Mouse (Mus musculus) embryo, embryonic 9.5 days (tissue): ENCODE results near the gene Pex11b.
"Not testable (repeated sequence)": the region's sequence is repeated elsewhere in the genome, so short reads cannot be mapped to it uniquely, and the experiment has no call there.

Experiments used
- DNase-seq: peaks from one replicate; pipeline ENCODE4 v3.0.0-alpha.2; 2017; ENCODE audit errors: extremely low spot score

The Pex11b gene

GRCm38 (mm10) chr3:96623201-96623600 lies 12.0 kb upstream of the Pex11b start:
- no peak for DNase-seq

GRCm38 (mm10) chr3:96629729-96630600 lies 5.2 kb upstream of the Pex11b start, which contains the start of gene Rbm8a:
Gene Rbm8a, plus strand, starts transcription at chr3:96629933.
- DNase-seq = peak; percentile 95

GRCm38 (mm10) chr3:96632058-96632457 lies 3.1 kb upstream of the Pex11b start:
- no peak for DNase-seq

- DNase-seq = no peak
These were observed 1.2 kb upstream of the Pex11b start for GRCm38 (mm10) chr3:96634015-96634414.

GRCm38 (mm10) chr3:96635906-96636305 lies 730 bp downstream of the Pex11b start:
- DNase-seq = no peak

GRCm38 (mm10) chr3:96636448-96636847 lies 1.3 kb downstream of the Pex11b start:
- no peak for DNase-seq

- DNase-seq = peak; percentile 46
These were observed 4.0 kb downstream of the Pex11b start for GRCm38 (mm10) chr3:96639219-96639618.

GRCm38 (mm10) chr3:96645018-96645649 lies 10.0 kb downstream of the Pex11b start, which contains the start of gene Itga10:
Gene Itga10, plus strand, starts transcription at chr3:96645584.
- DNase-seq = no peak

GRCm38 (mm10) chr3:96647365-96647764 lies 12.2 kb downstream of the Pex11b start:
- no peak for DNase-seq

- DNase-seq = no peak
These were observed 25.7 kb downstream of the Pex11b start for GRCm38 (mm10) chr3:96660901-96661300.

- no peak for DNase-seq
These were observed 27.6 kb downstream of the Pex11b start for GRCm38 (mm10) chr3:96662731-96663316.

GRCm38 (mm10) chr3:96663432-96664239 lies 28.5 kb downstream of the Pex11b start:
- DNase-seq = peak; percentile 86

GRCm38 (mm10) chr3:96665732-96666363 lies 30.7 kb downstream of the Pex11b start:
- not testable (repeated sequence) for DNase-seq

- DNase-seq = no peak
These were observed 31.7 kb downstream of the Pex11b start for GRCm38 (mm10) chr3:96666916-96667315.

- no peak for DNase-seq
These were observed 32.1 kb downstream of the Pex11b start for GRCm38 (mm10) chr3:96667316-96667715.

- DNase-seq = no peak
These were observed 33.4 kb downstream of the Pex11b start for GRCm38 (mm10) chr3:96668424-96669067.

GRCm38 (mm10) chr3:96669727-96670468 lies 34.7 kb downstream of the Pex11b start, which contains the start of gene Ankrd35:
Gene Ankrd35, plus strand, starts transcription at chr3:96670131.
- peak; percentile 85 for DNase-seq

- no peak for DNase-seq
These were observed 36.3 kb downstream of the Pex11b start for GRCm38 (mm10) chr3:96671519-96671918.

GRCm38 (mm10) chr3:96673514-96673913 lies 38.3 kb downstream of the Pex11b start:
- DNase-seq = no peak

- DNase-seq = peak; percentile 40
These were observed 39.3 kb downstream of the Pex11b start for GRCm38 (mm10) chr3:96674442-96674841.
